Mouse (Mus musculus): ENCODE data around the gene Xpc. TPM values are rescaled to one million over a fixed set of nuclear protein-coding genes. Genes with fewer than 3 reads are reported as not detected.

The Xpc gene
- total RNA-seq (2021) = 10 to 100 TPM in 1 of 2 experiments, 1 to 10 TPM in 1; 9.2 to 10.4 TPM

DNA sequence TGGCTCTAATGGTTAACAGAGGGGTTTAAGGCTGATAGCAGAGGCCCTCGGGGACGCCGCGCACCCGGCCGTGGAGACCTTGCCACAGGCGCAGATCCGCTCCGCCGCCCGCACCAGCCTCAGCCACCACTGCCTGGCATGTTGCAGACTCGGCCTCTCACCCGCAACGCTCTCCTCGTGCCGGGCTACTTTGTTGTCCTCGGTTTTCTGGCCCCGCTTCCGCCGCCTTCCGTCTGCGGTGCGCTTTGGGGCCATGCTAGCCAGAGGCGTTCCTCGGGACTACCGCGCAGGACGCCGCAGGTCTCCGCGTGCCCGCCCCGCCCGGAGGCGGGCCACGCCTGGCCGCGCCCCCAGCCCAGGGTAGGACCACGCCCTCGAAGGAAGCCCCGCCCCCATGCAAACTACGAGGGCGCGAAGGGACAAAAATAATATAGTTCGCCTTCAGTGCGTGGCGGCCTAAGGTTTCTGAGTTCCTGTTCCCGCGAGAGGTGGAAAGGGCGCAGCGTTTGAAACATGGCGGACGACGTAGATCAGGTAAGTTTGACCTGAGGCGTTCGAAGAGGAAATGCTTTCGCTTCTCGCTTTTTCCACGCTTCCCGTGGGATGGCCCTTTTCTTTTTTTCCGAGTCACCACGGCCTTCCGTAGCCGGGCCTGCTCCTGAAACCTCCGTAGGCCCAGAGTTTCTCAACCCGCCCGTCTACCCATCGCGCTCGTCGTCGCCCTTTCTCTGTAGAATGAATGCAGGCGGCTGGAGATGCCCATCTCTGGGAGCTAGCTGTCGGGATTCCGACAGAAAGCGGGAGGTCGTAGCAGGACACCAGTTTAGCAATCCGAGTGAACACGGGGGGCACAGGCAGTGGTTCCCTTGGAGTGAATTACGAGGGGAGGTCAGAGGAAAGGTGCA is at the start of gene Xpc, which contains the start of gene Lsm3:
Gene Xpc, minus strand, starts transcription at position 344 of the 905 bp plus-strand sequence.
Gene Lsm3, plus strand, starts transcription at position 384 of the 905 bp plus-strand sequence.
- peak; percentile 99 for DNase-seq

GRCm38 (mm10) chr6:91563031-91563430 is 47.3 kb upstream of the Xpc start:
- DNase-seq = no peak

- DNase-seq = no peak
These were observed 44.5 kb upstream of the Xpc start for GRCm38 (mm10) chr6:91560186-91560585.

- DNase-seq = no peak
These were observed 43.7 kb upstream of the Xpc start for GRCm38 (mm10) chr6:91559371-91559770.

DNA sequence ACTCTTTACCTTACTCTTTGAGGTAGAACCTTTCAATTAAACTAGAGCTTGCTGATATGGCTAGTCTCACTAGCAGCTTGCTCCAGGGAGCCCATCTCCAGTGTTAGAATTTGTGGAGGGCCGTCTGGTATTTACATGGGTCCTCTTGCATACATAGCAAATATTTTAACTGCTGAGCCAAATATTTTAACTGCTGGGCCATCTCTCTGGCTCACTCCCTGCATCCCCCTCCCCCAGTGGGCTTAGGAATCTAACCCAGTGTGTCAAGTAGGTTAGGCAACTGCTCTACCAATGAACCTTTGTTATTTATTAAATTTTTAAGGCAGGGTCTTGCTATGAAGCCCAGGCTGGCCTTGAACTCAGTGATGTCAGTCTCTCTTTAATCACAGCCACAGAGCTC is 42.9 kb upstream of the Xpc start:
- DNase-seq = no peak

GRCm38 (mm10) chr6:91552693-91553092 is 37.0 kb upstream of the Xpc start:
- no peak for DNase-seq

- DNase-seq = no peak
These were observed 36.0 kb upstream of the Xpc start for GRCm38 (mm10) chr6:91551671-91552070.

DNA sequence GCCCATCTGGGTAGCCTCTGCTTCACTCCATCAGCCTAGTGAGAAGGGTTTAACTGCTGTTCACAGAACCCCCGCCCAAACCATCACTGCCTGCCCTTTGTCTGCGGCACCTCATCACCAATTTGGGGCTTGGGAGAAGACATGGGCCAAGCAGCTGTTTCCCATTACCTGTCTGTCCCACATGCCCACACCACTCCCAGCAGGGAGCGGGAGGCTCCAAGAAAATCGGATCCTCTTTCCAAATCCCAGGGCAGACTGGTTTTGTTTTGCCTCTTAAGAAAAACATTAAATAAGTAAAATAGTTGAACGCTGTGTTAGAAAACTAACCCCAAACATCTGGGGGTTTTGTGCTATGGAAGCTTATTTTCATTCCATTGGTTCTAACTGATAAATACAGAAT is 33.9 kb upstream of the Xpc start:
- DNase-seq = no peak

DNA sequence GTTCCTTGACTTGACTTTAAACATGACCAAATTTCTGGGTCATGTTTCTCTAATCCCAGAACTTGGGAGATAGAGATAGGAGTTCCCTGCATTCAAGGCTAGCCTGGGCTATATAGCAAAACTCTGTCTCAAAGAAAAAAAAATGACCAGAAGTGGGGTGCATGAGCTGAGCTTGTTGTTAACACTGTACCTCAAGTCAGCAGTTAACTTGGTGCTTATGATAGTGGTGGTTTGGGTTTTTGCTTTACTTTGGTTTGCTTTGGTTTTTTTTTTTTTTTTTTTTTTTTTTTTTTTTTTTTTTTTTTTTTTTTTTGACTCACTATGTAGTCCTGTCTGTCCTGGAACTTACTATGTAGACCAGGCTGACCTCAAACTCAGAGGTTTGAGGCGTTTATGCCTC is 31.6 kb upstream of the Xpc start:
- no peak for DNase-seq

GRCm38 (mm10) chr6:91546241-91546884 is 30.7 kb upstream of the Xpc start:
- peak; percentile 87 for DNase-seq

DNA sequence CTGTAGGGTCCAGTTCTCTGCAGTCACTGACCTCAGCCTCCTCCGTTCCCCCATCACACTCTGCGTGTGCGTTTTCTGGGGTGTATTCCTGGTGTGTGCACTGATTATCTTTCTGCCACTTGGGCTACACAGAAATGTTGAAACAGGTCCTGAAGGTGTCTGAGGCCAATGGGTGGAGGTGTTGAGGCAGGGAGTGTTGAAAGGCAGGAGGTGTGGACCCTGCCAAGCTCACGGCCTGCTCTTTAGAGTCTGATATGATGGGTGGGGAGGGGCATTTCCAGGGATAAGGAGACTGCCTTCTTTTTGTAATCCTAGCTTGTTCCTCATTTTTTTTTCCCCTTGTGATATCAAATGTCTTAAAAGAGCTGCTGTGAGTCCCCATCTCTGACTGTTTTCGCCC is 27.4 kb upstream of the Xpc start:
- DNase-seq = peak; percentile 30

- DNase-seq = no peak
These were observed 25.6 kb upstream of the Xpc start for GRCm38 (mm10) chr6:91541276-91541675.

- no peak for DNase-seq
These were observed 20.5 kb upstream of the Xpc start for GRCm38 (mm10) chr6:91536047-91536765.

DNA sequence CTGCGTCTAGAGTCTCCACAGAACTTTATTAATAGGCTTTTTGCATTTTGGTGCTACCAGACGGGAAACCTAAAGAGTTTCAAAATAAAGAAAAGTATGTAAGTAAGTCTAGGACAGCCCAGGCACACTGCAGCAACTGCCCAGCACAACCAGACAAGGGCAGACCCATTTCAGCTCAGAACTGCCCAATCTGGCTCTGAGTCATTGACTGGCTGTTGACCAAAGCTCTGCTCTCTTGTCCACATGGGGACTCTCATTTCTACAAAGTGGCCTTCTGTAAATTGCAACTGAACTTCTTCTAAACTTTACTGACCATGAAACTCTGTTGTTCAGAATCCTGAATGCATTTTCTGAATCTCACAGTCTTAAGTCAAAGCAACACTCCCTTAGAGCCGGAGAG is 19.5 kb upstream of the Xpc start:
- DNase-seq = no peak

DNA sequence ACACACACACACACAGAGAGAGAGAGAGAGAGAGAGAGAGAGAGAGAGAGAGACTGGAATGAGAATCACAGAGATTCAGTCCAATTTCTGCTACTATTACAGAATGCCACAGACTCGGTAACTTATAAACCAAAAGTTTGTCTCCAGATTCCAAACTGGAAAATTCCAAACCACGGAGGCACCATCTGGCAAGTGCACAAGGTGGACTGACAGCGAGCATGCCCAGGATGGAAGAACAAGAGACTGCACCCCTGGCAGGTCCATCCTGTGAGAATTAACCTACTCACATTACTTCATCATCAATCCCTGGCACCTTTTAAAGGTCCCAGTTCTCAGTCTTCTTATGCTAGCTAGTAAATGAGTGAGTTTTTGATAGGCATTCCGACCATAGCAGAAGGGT is 18.6 kb upstream of the Xpc start:
- no peak for DNase-seq

DNA sequence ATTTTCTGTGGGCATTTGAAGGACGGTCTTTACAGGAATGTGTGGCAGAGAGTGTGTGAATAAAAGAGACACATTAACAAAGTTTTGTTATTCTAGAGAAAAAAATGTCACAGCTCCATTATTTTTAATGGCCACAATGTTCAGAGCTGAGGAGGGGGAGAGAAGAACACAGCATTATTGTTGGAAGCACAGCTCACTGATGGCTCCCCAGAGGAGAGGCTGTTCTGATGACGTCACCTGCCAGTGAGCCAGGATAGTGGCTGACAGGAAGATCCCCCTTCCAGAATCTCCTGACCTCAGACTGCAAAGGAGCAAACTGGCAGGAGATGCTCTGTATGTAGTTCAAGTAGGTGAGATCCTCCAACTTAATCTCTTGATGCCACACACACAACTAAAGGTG is 18.1 kb upstream of the Xpc start:
- DNase-seq = no peak

DNA sequence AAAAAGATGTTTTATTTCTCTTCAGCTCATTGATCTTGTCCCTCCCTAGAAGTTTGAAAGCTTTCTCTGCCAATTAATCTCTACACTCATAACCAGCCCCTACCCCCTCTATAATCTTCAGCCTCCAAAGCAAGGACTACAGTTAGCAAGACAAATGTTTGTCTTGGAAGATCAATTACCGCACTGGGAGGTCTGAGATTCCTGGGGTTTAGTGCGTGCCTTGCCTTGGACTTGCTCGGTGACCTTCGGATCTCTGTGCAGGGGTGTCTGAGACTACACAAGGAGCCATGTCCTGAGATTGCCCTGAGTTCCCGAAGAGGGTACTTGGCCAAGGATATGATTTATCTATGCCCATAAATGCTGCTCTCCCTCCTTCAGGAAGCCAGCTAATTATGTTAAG is 17.7 kb upstream of the Xpc start:
- DNase-seq = no peak

DNA sequence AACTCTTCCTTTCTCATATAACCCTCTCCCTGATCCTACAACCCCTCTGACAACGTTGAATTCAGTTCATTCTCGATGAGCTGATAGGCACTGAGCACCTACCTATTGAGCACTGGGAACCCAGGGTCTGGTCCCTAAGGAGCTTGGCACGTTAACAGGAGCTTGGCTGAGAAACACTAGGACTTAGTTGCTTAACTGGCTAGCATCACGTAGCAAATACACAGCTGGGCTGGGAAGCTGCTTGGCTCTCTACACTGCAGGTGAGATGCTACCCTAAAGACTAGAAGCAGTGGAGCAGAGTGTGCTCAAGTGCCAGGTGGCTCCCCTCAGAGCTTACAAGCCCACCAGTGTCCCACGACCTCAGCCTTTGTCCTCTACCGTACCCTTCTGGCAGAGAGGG is 17.0 kb upstream of the Xpc start:
- DNase-seq = no peak

- DNase-seq = peak; percentile 40
These were observed 15.6 kb upstream of the Xpc start for GRCm38 (mm10) chr6:91531276-91531675.

DNA sequence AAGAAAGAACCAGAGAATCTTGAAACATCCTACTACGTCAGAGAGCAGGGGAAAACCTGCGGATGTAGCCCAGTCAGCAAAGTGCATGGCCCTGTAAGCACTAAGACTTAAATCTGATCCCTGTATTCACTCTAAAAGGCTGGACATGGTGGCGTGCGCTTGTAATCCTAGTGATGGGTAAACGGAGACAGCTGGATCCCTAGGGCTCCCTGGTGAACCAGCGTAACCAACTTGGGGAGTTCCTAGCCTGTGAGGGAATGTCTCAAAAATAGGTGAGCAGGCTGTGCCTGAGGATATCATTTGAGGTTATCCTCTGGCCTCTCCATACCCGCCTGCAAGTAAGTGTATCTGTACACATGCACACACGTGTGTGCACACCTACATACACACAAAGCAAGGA is 15.0 kb upstream of the Xpc start:
- no peak for DNase-seq

GRCm38 (mm10) chr6:91528265-91528664 is 12.6 kb upstream of the Xpc start:
- peak; percentile 71 for DNase-seq

- DNase-seq = no peak
These were observed 11.7 kb upstream of the Xpc start for GRCm38 (mm10) chr6:91527227-91527860.

DNA sequence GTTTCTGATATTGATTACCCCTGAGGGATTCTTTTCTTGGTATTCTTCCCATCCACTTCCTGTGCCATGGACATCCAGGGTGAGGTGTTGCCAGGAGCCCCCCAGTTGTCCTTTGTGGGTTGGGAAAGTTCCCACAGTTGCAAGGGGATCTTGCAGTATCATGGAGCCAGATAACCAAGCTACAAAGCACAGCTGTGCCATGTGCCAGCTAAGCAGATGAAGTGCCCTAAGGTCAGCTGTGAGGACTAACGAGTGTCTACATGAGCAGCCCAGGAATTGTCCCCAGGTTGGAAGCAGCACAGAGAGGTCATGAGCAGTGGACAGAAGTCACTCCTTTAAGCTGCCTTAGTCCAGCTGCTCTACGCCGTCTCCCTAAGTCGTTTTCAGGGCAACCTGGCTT is 9.9 kb upstream of the Xpc start:
- no peak for DNase-seq
